Mouse (Mus musculus) G1E-ER4 (cell line): ENCODE measurements around the gene Egfl7. TPM values are rescaled to one million over a fixed set of nuclear protein-coding genes. Genes with fewer than 3 reads are reported as not detected.
A peak's percentile ranks its signal among the peaks of the same experiment; 100 is the strongest.

ENCODE experiments used
- GATA1 ChIP-seq: IDR thresholded peaks from one replicate; pipeline ENCODE4 v1.8.0; 2012; ENCODE audit warnings: low read length, inconsistent platforms
- polyA plus RNA-seq: library from polyadenylated mRNA; stranded (reverse); fragments of >175 nt; gene quantifications from 2 replicates; pipeline ENCODE4 v1.2.3, GENCODE M21; 2012

Gene Egfl7
- polyA plus RNA-seq, 1 experiment: 170 TPM

GRCm38 (mm10) chr2:26555076-26555475, 24.7 kb upstream of the Egfl7 start:
- no peak for TF ChIP-seq GATA1

- no peak for TF ChIP-seq GATA1
These were observed 23.2 kb upstream of the Egfl7 start for GRCm38 (mm10) chr2:26556535-26556993.

- TF ChIP-seq GATA1: no peak
These were observed 19.3 kb upstream of the Egfl7 start for GRCm38 (mm10) chr2:26560506-26560905.

- no peak for TF ChIP-seq GATA1
These were observed 18.3 kb upstream of the Egfl7 start for GRCm38 (mm10) chr2:26561351-26562016.

GRCm38 (mm10) chr2:26566221-26566620, 13.6 kb upstream of the Egfl7 start:
- no peak for TF ChIP-seq GATA1

- TF ChIP-seq GATA1: no peak
These were observed 9.8 kb upstream of the Egfl7 start for GRCm38 (mm10) chr2:26570034-26570433.

GRCm38 (mm10) chr2:26571400-26571799, 8.4 kb upstream of the Egfl7 start:
- no peak for TF ChIP-seq GATA1

GRCm38 (mm10) chr2:26571826-26572225, 8.0 kb upstream of the Egfl7 start:
- no peak for TF ChIP-seq GATA1

- no peak for TF ChIP-seq GATA1
These were observed 6.4 kb upstream of the Egfl7 start for GRCm38 (mm10) chr2:26573396-26573795.

- TF ChIP-seq GATA1: no peak
These were observed 6.0 kb upstream of the Egfl7 start for GRCm38 (mm10) chr2:26573807-26574206.

GRCm38 (mm10) chr2:26574862-26575261, 5.0 kb upstream of the Egfl7 start:
- no peak for TF ChIP-seq GATA1

GRCm38 (mm10) chr2:26575378-26575777, 4.4 kb upstream of the Egfl7 start:
- no peak for TF ChIP-seq GATA1

GRCm38 (mm10) chr2:26575865-26576264, 3.9 kb upstream of the Egfl7 start:
- peak; percentile 15 for TF ChIP-seq GATA1

GRCm38 (mm10) chr2:26576462-26576861, 3.4 kb upstream of the Egfl7 start:
- no peak for TF ChIP-seq GATA1

- TF ChIP-seq GATA1: no peak
These were observed 1.4 kb upstream of the Egfl7 start for GRCm38 (mm10) chr2:26578369-26578768.

- no peak for TF ChIP-seq GATA1
These were observed 937 bp downstream of the Egfl7 start for GRCm38 (mm10) chr2:26580751-26581150.

GRCm38 (mm10) chr2:26582203-26582602, 2.4 kb downstream of the Egfl7 start:
- TF ChIP-seq GATA1: no peak

- no peak for TF ChIP-seq GATA1
These were observed 2.9 kb downstream of the Egfl7 start for GRCm38 (mm10) chr2:26582741-26583140.
